Mouse (Mus musculus): ENCODE results near the gene Mgmt. TPM values are rescaled to one million over a fixed set of nuclear protein-coding genes. Genes with fewer than 3 reads are reported as not detected.

Gene Mgmt
- polyA plus RNA-seq (2012; rRNA removed): 2.2 and 2.7 TPM in 2 replicates

GRCm38 (mm10) chr7:136894106-136894986, at the start of gene Mgmt:
Gene Mgmt, plus strand, starts transcription at chr7:136894614.

